Mouse (Mus musculus): ENCODE results near the gene Foxn2.

GRCm38 (mm10) chr17:88441001-88441431 lies 505 bp downstream of the Foxn2 start:
- TF ChIP-seq USF1 (IDR thresholded peaks at IDR 0.05; ENCODE audit: low read depth) (no peak), CTCF (IDR thresholded peaks at IDR 0.05; ENCODE audit: control insufficient read depth, insufficient read depth, insufficient read length) (no peak)
